Comparison of ENCODE assay signal across 11 mouse cellular contexts in genomic region chr9:23030138-23030537, GRCm38 (mm10).
A peak's percentile ranks its signal among the peaks of the same experiment; 100 is the strongest.
DNase-seq lines count a peak whose midpoint lies in the region; ATAC-seq and TF ChIP-seq lines count a peak whose summit lies in the region.
"Had no signal": no experiment of that assay in that cellular context is flagged by ENCODE, and none has a peak within 500 bp of the region (broad histone marks: within the 10 kb centered on the region; RNA-seq: fewer than 3 reads in every experiment).

No protein-coding gene starts in this region.

- no peak overlapping the region for H3K9ac ChIP-seq in limb, embryonic 15.5 days
- H3K9ac ChIP-seq: forebrain, embryonic 12.5 days had no signal

- WGBS in limb, embryonic 15.5 days: 49% methylated on average over 11 of the region's 11 CpGs
- 70% methylated on average over 11 of the region's 11 CpGs for WGBS in limb, embryonic 10.5 days
- 92% methylated on average over 11 of the region's 11 CpGs for WGBS in cerebellum, adult 2 months

- peaks cover 9% of the 10 kb centered on the region for H3K4me1 ChIP-seq in limb, embryonic 15.5 days
- H3K4me1 ChIP-seq in limb, embryonic 10.5 days: peaks cover 48% of the 10 kb centered on the region
- no peaks in the 10 kb centered on the region; the same call in 1 of the 2 replicates for H3K4me1 ChIP-seq in cerebellum, adult 2 months (ENCODE audit: control insufficient read depth, insufficient read depth, low read length)

- no peak overlapping the region for H3K4me3 ChIP-seq in limb, embryonic 15.5 days
- H3K4me3 ChIP-seq in limb, embryonic 10.5 days: no peak overlapping the region
- no peak overlapping the region for H3K4me3 ChIP-seq in cerebellum, adult 2 months (replicated peaks; ENCODE audit: insufficient read depth, low read depth, low read length)
- H3K4me3 ChIP-seq: forebrain, embryonic 12.5 days had no signal

- no peak for ATAC-seq in limb, embryonic 15.5 days (ENCODE audit: insufficient number of reproducible peaks, low FRiP score, low TSS enrichment, low read depth)
- ATAC-seq in megakaryocyte progenitor cell, adult 5-6 weeks (replicated peaks; ENCODE audit: poor library complexity): peak; percentile 41

- no peak for TF ChIP-seq POLR2A in cerebellum, adult 2 months (IDR thresholded peaks at IDR 0.05; ENCODE audit: borderline replicate concordance, insufficient read depth, low read length)

- H3K27me3 ChIP-seq in limb, embryonic 15.5 days: no peaks in the 10 kb centered on the region
- H3K27me3 ChIP-seq in limb, embryonic 10.5 days (ENCODE audit: low read depth, poor library complexity, severe bottlenecking): peaks cover 28% of the 10 kb centered on the region
- H3K27me3 ChIP-seq in cerebellum, adult 2 months (ENCODE audit: control insufficient read depth, insufficient read depth, low read length): no peaks in the 10 kb centered on the region

- no peak for DNase-seq in limb, embryonic 10.5 days (ENCODE audit: low spot score)
- DNase-seq in adrenal gland, adult 8-10 months: peak; percentile 73
- DNase-seq in kidney, adult 8-10 months: peak; percentile 29 to 44
- DNase-seq in cerebellum, adult 2 months: no peak
- no peak for DNase-seq in cerebellum, adult 18-20 months
- DNase-seq: midbrain, embryonic 14.5 days; right cerebral cortex, postnatal 4 days had no signal

- no peak overlapping the region for H3K4me2 ChIP-seq in limb, embryonic 15.5 days
- H3K4me2 ChIP-seq: forebrain, embryonic 12.5 days; liver, embryonic 11.5 days had no signal

- TF ChIP-seq CTCF in cerebellum, adult 2 months (IDR thresholded peaks at IDR 0.05; ENCODE audit: borderline replicate concordance, insufficient read depth, low read depth, low read length): no peak

- no peaks in the 10 kb centered on the region for H3K9me3 ChIP-seq in limb, embryonic 15.5 days
- H3K9me3 ChIP-seq in limb, embryonic 10.5 days (replicated peaks): no peaks in the 10 kb centered on the region
- H3K9me3 ChIP-seq: forebrain, embryonic 12.5 days had no signal

- no peaks in the 10 kb centered on the region for H3K36me3 ChIP-seq in limb, embryonic 15.5 days
- no peaks in the 10 kb centered on the region for H3K36me3 ChIP-seq in limb, embryonic 10.5 days
- H3K36me3 ChIP-seq: forebrain, embryonic 12.5 days had no signal

- 0 out of 2 replicates have a peak overlapping the region, but pooled peaks have one; percentile 22 for H3K27ac ChIP-seq in limb, embryonic 15.5 days
- H3K27ac ChIP-seq in limb, embryonic 10.5 days: no peak overlapping the region
- H3K27ac ChIP-seq in cerebellum, adult 2 months (ENCODE audit: insufficient read depth, low read length): no peak overlapping the region
- H3K27ac ChIP-seq: forebrain, embryonic 12.5 days had no signal

Comparison
In these comparisons a context has a peak if more than half of its experiments do, and no peak if none do; other contexts are left out.
1. DNase-seq: peak in adrenal gland, adult 8-10 months (single experiment) and kidney, adult 8-10 months (2 of 2); none in limb, embryonic 10.5 days (single experiment), cerebellum, adult 2 months (0 of 2) and cerebellum, adult 18-20 months (0 of 2).